ENCODE assay signal across 8 mouse cellular contexts in the genomic region with DNA sequence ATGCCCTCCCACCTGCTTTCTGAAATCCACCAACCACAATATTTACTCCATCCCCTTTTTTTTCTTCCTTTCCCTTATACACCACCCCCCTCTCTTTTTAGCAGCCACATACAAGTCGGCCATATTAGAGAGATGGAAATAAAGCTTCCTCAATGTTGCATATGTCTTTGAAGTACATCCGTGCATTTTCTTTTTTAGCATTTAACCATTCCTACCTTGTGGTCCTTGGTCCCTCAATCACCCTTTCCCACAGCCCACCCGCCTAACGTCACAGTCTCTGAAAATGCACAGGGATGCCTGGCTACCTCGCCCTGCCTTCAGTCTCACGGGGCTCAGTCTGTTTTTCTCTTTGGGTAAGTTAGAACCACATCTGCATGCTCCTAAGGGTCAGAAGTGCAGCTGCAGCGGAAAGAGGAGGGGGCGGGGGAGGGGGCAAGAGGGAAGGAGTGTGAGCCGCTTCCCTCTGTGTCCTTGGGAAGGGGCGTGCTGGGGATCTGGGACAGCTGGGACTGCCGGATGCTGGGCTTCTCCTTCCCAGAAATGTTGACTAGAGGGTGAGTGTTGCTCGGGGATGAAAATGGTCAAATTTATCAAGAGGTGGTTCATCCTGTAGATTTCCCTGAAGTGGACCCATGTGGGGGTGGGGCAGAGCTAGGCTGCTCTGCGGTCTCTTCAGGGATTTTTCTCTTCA. TPM values are rescaled to one million over a fixed set of nuclear protein-coding genes. Genes with fewer than 3 reads are reported as not detected.
A peak's percentile ranks its signal among the peaks of the same experiment; 100 is the strongest.
DNase-seq lines count a peak whose midpoint lies in the region; ATAC-seq lines count a peak whose summit lies in the region.

A gene (plus strand): TSS at position 42 of the 691 bp plus-strand sequence.

- ATAC-seq in frontal cortex, adult (ENCODE audit: low TSS enrichment), result 0 out of 2 replicates have a peak, but pooled peaks have one; percentile 35
- ATAC-seq in liver, embryonic 12.5 days, result no peak

- H3K36me3 ChIP-seq in hindbrain, embryonic 10.5 days, result no peaks in the 10 kb centered on the region
- no peaks in the 10 kb centered on the region for H3K36me3 ChIP-seq in liver, embryonic 12.5 days

- peak within 1 kb of the TSS; percentile 52 for H3K4me2 ChIP-seq in liver, embryonic 12.5 days

- peak within 1 kb of the TSS; percentile 90 for H3K27ac ChIP-seq in hindbrain, embryonic 10.5 days
- H3K27ac ChIP-seq in liver, embryonic 12.5 days, result no peak within 1 kb of the TSS

- H3K9ac ChIP-seq in liver, embryonic 12.5 days, result 0 out of 2 replicates have a peak within 1 kb of the TSS, but pooled peaks have one; percentile 17

- peaks cover 31% of the 10 kb centered on the region for H3K4me1 ChIP-seq in hindbrain, embryonic 10.5 days (replicated peaks)
- peaks cover 6% of the 10 kb centered on the region; the same call in 1 of the 2 replicates for H3K4me1 ChIP-seq in liver, embryonic 12.5 days

- H3K9me3 ChIP-seq in hindbrain, embryonic 10.5 days, result no peaks in the 10 kb centered on the region
- H3K9me3 ChIP-seq in liver, embryonic 12.5 days (replicated peaks), result no peaks in the 10 kb centered on the region

- DNase-seq in frontal cortex, postnatal 14 days (ENCODE audit: low spot score in 2 of 2), result no peak
- DNase-seq in right cerebral cortex, postnatal 10 days (ENCODE audit: low spot score in 2 of 2), result peak; percentile 46 to 47
- DNase-seq in right cerebral cortex, postnatal 36 days (ENCODE audit: low spot score in 2 of 2), result no peak
- peak; percentile 44 for DNase-seq in hindbrain, embryonic 10.5 days (ENCODE audit: low spot score)
- DNase-seq in telencephalon, adult 2 months (ENCODE audit: low read depth, low spot score), result peak; percentile 83
- no peak for DNase-seq in spleen, postnatal 10 days (ENCODE audit: low spot score in 2 of 2)

- WGBS in hindbrain, embryonic 10.5 days, result 0% methylated on average over 13 of the region's 13 CpGs
- WGBS in liver, embryonic 12.5 days (ENCODE audit: insufficient replicate concordance), result 2% methylated on average over 12 of the region's 13 CpGs

- H3K4me3 ChIP-seq in hindbrain, embryonic 10.5 days, result peak within 1 kb of the TSS; percentile 64
- H3K4me3 ChIP-seq in liver, embryonic 12.5 days, result peak within 1 kb of the TSS; percentile 35

- peaks cover 34% of the 10 kb centered on the region for H3K27me3 ChIP-seq in hindbrain, embryonic 10.5 days (ENCODE audit: insufficient read depth, poor library complexity, severe bottlenecking)
- H3K27me3 ChIP-seq in liver, embryonic 12.5 days (replicated peaks), result peaks cover 89% of the 10 kb centered on the region

RNA-seq across cellular contexts. Expression of the gene that starts here (rescaled TPM):
- 3.5 and 4.3 TPM in 2 replicates for polyA plus RNA-seq in hindbrain, embryonic 10.5 days (2016; fragmentation: Nextera tagmentation; extraction: Ambion mirVana)
- 0.70 and 0.90 TPM in 2 replicates for polyA plus RNA-seq in liver, embryonic 12.5 days (2016; fragmentation: Nextera tagmentation; extraction: Ambion mirVana)

Comparison
In these comparisons a context has a peak if more than half of its experiments do, and no peak if none do; other contexts are left out.
1. DNase-seq: peak in right cerebral cortex, postnatal 10 days (2 of 2), hindbrain, embryonic 10.5 days (single experiment) and telencephalon, adult 2 months (single experiment); none in frontal cortex, postnatal 14 days (0 of 2), right cerebral cortex, postnatal 36 days (0 of 2) and spleen, postnatal 10 days (0 of 2).